22 mouse cellular contexts compared by ENCODE assay signal in the genomic region with DNA sequence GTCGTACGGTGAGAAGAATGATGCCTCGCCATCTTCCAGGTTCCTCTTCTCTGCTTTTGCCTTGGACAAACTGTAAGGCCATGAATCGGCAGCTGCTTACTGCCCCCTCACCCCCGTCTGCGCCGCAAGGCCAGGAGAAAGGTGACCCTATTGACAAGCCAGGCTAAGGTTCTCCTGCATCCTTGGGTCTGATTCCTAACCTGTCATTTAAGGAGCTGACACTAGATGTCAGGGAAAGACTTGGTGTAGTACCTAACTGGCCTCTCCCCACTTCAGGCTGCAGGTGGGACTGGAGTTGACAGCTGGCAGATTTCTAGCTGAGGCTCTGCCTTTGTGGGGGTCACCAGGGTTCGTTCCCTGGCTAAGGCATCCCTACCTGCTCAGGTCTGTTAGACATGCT. TPM values are rescaled to one million over a fixed set of nuclear protein-coding genes. Genes with fewer than 3 reads are reported as not detected.
DNase-seq lines count a peak whose midpoint lies in the region; ATAC-seq and TF ChIP-seq lines count a peak whose summit lies in the region.
"Had no signal": no experiment of that assay in that cellular context is flagged by ENCODE, and none has a peak within 500 bp of the region (broad histone marks: within the 10 kb centered on the region; RNA-seq: fewer than 3 reads in every experiment).

No protein-coding gene starts in this region.

- no peak overlapping the region for H3K27ac ChIP-seq in hindbrain, embryonic 16.5 days (ENCODE audit: low read depth, low read length)
- H3K27ac ChIP-seq in hindbrain, embryonic 11.5 days (ENCODE audit: low read depth, low read length), result no peak overlapping the region
- H3K27ac ChIP-seq in layer of hippocampus, adult 2 months, result no peak overlapping the region
- H3K27ac ChIP-seq: forebrain, embryonic 10.5 days; heart, adult 2 months; heart, embryonic 10.5 days; heart, embryonic 13.5 days; hindbrain, embryonic 13.5 days; intestine, embryonic 15.5 days had no signal

- TF ChIP-seq CTCF in layer of hippocampus, adult 2 months (conservative IDR thresholded peaks at IDR 0.05), result peak; percentile 25; the same call in 1 of the 2 replicates

- no peaks in the 10 kb centered on the region for H3K9me3 ChIP-seq in hindbrain, embryonic 16.5 days (ENCODE audit: control insufficient read depth, low read length)
- H3K9me3 ChIP-seq in hindbrain, embryonic 11.5 days (ENCODE audit: control insufficient read depth, low read length), result no peaks in the 10 kb centered on the region
- H3K9me3 ChIP-seq: forebrain, embryonic 10.5 days; heart, embryonic 10.5 days; heart, embryonic 13.5 days; hindbrain, embryonic 13.5 days; intestine, embryonic 15.5 days had no signal

- no peak overlapping the region for H3K9ac ChIP-seq in hindbrain, embryonic 16.5 days (ENCODE audit: low read depth, low read length)
- no peak overlapping the region for H3K9ac ChIP-seq in hindbrain, embryonic 11.5 days (ENCODE audit: low read depth, low read length)
- H3K9ac ChIP-seq: heart, embryonic 13.5 days; hindbrain, embryonic 13.5 days; intestine, embryonic 15.5 days had no signal

- WGBS in hindbrain, embryonic 16.5 days, result 86% methylated on average over 8 of the region's 8 CpGs
- 85% methylated on average over 8 of the region's 8 CpGs for WGBS in hindbrain, embryonic 11.5 days

- peak; percentile 58; the same call in 1 of the 2 replicates for ATAC-seq in hindbrain, embryonic 16.5 days
- no peak for ATAC-seq in hindbrain, embryonic 11.5 days (ENCODE audit: low FRiP score)
- ATAC-seq: forebrain, embryonic 14.5 days; intestine, embryonic 15.5 days; Patski had no signal

- H3K4me1 ChIP-seq in hindbrain, embryonic 16.5 days (ENCODE audit: control insufficient read depth, insufficient read depth, low read depth, low read length), result no peaks in the 10 kb centered on the region
- H3K4me1 ChIP-seq in hindbrain, embryonic 11.5 days (replicated peaks; ENCODE audit: control insufficient read depth, insufficient read depth, low read length), result no peaks in the 10 kb centered on the region
- H3K4me1 ChIP-seq: forebrain, embryonic 10.5 days; heart, embryonic 10.5 days; hindbrain, embryonic 13.5 days; intestine, embryonic 15.5 days had no signal

- no peaks in the 10 kb centered on the region for H3K36me3 ChIP-seq in hindbrain, embryonic 16.5 days (ENCODE audit: control insufficient read depth, insufficient read depth, low read length)
- no peaks in the 10 kb centered on the region for H3K36me3 ChIP-seq in hindbrain, embryonic 11.5 days (ENCODE audit: control insufficient read depth, insufficient read depth, low read length)
- H3K36me3 ChIP-seq: forebrain, embryonic 10.5 days; G1E; heart, embryonic 10.5 days; heart, embryonic 13.5 days; hindbrain, embryonic 13.5 days; intestine, embryonic 15.5 days had no signal

- H3K4me2 ChIP-seq in hindbrain, embryonic 16.5 days (ENCODE audit: low read length), result no peak overlapping the region
- H3K4me2 ChIP-seq in hindbrain, embryonic 11.5 days (replicated peaks; ENCODE audit: low read depth, low read length), result no peak overlapping the region
- H3K4me2 ChIP-seq: heart, embryonic 13.5 days; hindbrain, embryonic 13.5 days; intestine, embryonic 15.5 days had no signal

- peak; percentile 30 to 37 for DNase-seq in cerebellum, postnatal 10 days
- no peak for DNase-seq in cerebellum, postnatal 25 days
- no peak for DNase-seq in hindbrain, embryonic 11.5 days (ENCODE audit: low spot score)
- DNase-seq in layer of hippocampus, adult 2 months (ENCODE audit: low spot score in 2 of 2), result no peak
- DNase-seq in layer of hippocampus, adult 18-20 months (ENCODE audit: low spot score in 2 of 2), result no peak
- DNase-seq: adrenal gland, postnatal 10 days; adrenal gland, postnatal 36 days; cerebellum, adult 11 months; cerebellum, adult 2 months; cerebellum, adult 9-11 months; gastrocnemius, postnatal 25 days; heart, adult 2 months; kidney, adult 11 months had no signal

- H3K4me3 ChIP-seq in hindbrain, embryonic 16.5 days (ENCODE audit: low read length), result no peak overlapping the region
- no peak overlapping the region for H3K4me3 ChIP-seq in hindbrain, embryonic 11.5 days (ENCODE audit: low read depth, low read length)
- no peak overlapping the region for H3K4me3 ChIP-seq in layer of hippocampus, adult 2 months
- H3K4me3 ChIP-seq: forebrain, embryonic 10.5 days; heart, adult 2 months; heart, embryonic 10.5 days; heart, embryonic 13.5 days; hindbrain, embryonic 13.5 days; intestine, embryonic 15.5 days had no signal

- H3K27me3 ChIP-seq in hindbrain, embryonic 16.5 days (replicated peaks; ENCODE audit: control insufficient read depth, insufficient read depth, low read length), result no peaks in the 10 kb centered on the region
- no peaks in the 10 kb centered on the region for H3K27me3 ChIP-seq in hindbrain, embryonic 11.5 days (ENCODE audit: control insufficient read depth, insufficient read depth, low read length)
- H3K27me3 ChIP-seq: heart, embryonic 13.5 days; hindbrain, embryonic 13.5 days; intestine, embryonic 15.5 days had no signal

RNA-seq across cellular contexts. Expression of gene Emp1, which starts 35.4 kb away (rescaled TPM):
- polyA plus RNA-seq in hindbrain, embryonic 16.5 days (2015; fragmentation: Nextera tagmentation; extraction: Ambion mirVana), result 9.9 and 13.0 TPM in 2 replicates
- polyA plus RNA-seq in hindbrain, embryonic 11.5 days (2014; fragmentation: Nextera tagmentation; extraction: Ambion mirVana), result 6.9 and 8.8 TPM in 2 replicates
- 1 to 10 TPM; 2.0 to 2.8 TPM for total RNA-seq in layer of hippocampus, adult 2 months (2021)
- 1 to 10 TPM; 2.8 to 3.0 TPM for total RNA-seq in layer of hippocampus, adult 18-20 months (2021)
- polyA plus RNA-seq: G1E had no signal

Comparison
In these comparisons a context has a peak if more than half of its experiments do, and no peak if none do; other contexts are left out.
1. DNase-seq: peak in cerebellum, postnatal 10 days (2 of 2); none in cerebellum, postnatal 25 days (0 of 2), hindbrain, embryonic 11.5 days (single experiment), layer of hippocampus, adult 2 months (0 of 2) and layer of hippocampus, adult 18-20 months (0 of 2).